Mouse (Mus musculus) hindlimb bud, embryonic 11.5 days (tissue): Measurements from ENCODE around the gene Ifnab.

ENCODE experiments used
- DNase-seq: peaks from one replicate; pipeline ENCODE4 v3.0.0-alpha.2; 2012; ENCODE audit warnings: low read depth, low spot score; ENCODE audit errors: extremely low spot score

The Ifnab gene

GRCm38 (mm10) chr4:88691259-88691658 is at the start of gene Ifnab:
Ifnab (minus strand) TSS chr4:88691359.
- no peak for DNase-seq

GRCm38 (mm10) chr4:88739036-88739435 is 47.9 kb upstream of the Ifnab start:
- no peak for DNase-seq

GRCm38 (mm10) chr4:88738480-88738879 is 47.3 kb upstream of the Ifnab start:
- DNase-seq = no peak

GRCm38 (mm10) chr4:88727324-88727723 is 36.2 kb upstream of the Ifnab start:
- no peak for DNase-seq

- DNase-seq = no peak
Measured at GRCm38 (mm10) chr4:88726727-88727126, 35.6 kb upstream of the Ifnab start.

- no peak for DNase-seq
Measured at GRCm38 (mm10) chr4:88723497-88724090, 32.4 kb upstream of the Ifnab start.

- DNase-seq = peak; percentile 73
Measured at GRCm38 (mm10) chr4:88721791-88722721, 30.9 kb upstream of the Ifnab start, which contains the start of the genes Gm26566 and Klhl9. Gm26566 (plus strand) TSS chr4:88721805. Klhl9 (minus strand) TSS chr4:88722465.

DNA sequence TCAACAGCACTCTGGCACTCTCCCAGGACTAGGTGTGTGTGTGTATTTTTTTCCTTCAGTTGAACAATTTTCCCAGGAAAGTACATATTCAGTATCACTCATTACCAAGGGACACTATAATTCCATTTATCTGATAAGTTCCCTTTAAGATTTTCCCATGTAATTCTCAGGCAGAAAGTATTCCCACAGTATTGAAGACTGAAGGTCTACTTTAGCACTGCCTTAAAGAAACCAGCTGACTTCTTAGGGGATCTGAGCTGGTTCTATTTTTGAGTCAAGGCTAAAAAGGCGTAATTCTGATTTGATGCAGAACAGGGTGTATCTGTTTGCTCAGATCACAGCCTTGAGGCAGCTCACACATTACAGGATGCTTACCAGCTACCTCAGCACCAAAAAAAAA is 27.6 kb upstream of the Ifnab start:
- DNase-seq = no peak

DNA sequence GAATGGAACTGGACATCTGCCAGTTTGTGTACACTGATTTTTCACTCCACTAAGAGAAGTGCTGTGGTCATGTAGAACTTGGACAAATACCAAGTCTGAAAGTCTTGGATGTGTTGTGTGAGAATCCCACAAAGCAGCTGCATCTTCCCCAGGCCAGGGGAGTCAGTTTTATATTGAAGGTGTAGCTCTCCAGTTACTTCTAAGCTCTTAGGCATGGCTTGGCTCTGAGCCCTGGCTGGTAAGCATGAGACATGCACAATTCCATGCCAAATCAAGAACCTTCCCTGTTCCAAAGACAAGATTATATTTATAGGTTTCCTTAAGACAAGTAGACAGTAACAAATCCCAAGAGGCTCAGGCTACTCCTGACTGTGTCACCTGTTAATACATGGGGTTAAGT is 23.9 kb upstream of the Ifnab start:
- DNase-seq = no peak

DNA sequence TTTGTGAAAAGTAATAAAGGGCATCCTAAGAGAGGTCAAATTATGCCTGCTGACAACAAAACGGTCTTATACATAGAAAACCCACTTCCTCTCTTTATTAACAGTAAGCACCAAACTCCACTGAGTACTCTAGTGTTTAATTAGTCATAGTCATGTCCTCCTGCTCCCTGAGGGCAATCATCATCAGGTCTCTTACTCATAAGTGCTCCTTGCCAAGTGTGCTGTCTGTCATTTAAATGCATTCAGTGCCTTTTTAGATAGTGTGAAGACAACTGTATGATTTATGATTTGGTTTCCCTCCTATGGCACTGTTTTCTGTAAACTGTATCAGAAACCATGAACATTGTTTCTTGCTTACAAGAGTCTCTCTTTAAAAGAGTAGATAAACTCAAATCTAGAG is 23.1 kb upstream of the Ifnab start:
- no peak for DNase-seq

DNA sequence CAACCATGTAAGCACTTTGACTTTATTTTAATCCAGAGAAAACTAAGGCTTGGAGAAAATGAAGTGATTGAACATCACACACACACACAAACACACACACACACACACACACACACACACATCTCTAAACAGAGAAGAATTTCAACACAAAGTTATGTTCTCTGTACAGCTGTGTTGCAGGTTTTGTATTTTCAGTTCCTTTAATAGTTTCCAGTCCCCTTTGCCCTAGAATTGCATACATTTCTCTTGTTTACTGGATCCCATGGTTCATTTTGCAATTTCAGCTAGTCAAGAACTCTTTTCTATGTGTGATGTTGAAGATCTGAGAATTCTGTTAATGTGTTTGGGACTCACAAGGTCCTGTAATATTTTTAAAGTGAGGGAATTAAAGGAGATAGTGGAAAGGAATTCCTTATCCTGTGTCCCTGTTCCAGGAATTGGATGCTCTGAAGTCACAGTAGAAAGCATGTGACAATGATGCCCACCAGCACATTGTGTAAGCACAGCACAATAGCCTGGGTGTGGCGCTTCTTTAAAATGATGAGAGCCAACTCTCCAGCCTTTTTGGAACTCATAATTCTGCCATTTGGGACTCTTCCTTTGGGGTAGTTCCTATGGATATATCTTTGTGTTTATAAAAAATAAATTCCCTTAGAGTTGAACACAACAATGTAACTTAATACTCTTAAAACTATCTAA is 16.1 kb upstream of the Ifnab start:
- DNase-seq = no peak

DNA sequence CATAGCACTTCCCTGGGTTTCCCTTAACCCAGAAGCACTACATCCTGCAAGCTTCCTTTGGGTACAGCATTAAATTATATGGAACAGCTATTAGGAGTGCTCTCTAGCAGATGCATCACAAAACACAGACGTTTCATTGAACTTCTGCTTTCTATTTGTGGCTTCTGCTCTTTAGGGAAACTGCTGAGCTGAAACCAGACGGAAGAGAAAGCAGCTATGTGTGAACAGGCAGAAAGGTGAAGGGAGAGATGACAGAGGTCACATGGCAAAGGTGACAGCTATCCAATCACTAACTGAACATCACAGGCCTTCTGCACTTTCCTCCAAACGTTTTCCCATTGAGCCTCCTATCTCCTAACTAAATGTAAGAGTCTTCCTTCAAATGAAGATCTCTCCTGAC is 14.8 kb upstream of the Ifnab start:
- DNase-seq = no peak

GRCm38 (mm10) chr4:88699301-88699700 is 8.1 kb upstream of the Ifnab start:
- no peak for DNase-seq

DNA sequence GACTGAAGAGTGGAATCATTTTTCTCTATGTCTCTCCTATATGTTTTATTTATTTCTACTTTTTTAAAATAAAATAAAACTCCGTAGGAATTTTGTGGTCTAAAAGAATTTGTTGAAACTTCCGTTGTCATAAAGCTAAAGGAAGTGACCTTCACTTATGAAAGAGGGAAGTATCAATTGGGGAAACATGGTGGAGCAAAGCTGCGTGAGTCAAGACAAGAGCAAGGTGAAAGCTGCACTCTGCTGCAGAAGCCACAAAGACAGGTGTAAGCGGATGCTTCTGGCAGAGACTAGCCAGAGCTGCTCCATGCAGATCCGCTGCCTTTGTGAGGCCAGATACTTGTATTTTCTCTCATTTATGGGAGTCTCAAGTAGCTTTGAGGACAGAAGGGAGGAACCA is 7.6 kb upstream of the Ifnab start:
- DNase-seq = no peak

GRCm38 (mm10) chr4:88697753-88698152 is 6.6 kb upstream of the Ifnab start:
- DNase-seq = no peak

- DNase-seq = no peak
Measured at GRCm38 (mm10) chr4:88697108-88697507, 5.9 kb upstream of the Ifnab start.

DNA sequence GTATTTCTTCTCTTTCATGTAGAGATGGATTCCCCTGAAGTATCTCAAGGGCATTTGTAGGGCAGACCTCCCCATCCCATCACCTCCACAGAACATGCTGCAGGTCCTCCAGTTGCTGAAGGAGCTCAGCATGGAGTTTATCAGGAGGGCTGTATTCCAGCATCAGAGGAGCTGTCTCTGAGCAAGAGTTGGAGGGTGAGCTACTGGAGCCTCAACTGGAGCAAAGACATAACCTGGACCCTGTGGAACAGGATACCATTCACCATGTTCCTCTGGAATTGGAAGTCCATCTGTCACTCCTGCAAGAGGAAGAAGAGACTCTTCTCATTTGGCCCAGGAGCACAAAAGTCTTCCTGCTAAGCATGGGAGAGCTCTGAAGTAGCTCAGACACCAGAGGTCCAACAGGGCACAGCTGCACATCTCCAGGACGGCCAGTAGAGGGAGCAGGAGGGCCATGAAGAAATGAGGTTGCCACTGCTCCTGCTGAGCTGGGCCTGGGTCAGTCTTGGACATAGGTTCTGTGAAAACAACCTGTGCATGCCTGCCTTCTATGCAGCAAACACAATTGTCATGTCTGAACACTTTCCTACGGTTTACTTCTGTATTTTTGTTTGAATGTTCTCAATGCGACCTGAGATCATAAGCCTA is 5.2 kb upstream of the Ifnab start:
- DNase-seq = peak; percentile 41

GRCm38 (mm10) chr4:88693392-88693791 is 2.2 kb upstream of the Ifnab start:
- DNase-seq = no peak

- no peak for DNase-seq
Measured at GRCm38 (mm10) chr4:88692537-88692936, 1.4 kb upstream of the Ifnab start.

- no peak for DNase-seq
Measured at GRCm38 (mm10) chr4:88683812-88684211, 7.3 kb downstream of the Ifnab start, which contains the start of gene Ifna2. Ifna2 (minus strand) TSS chr4:88683912.

GRCm38 (mm10) chr4:88681353-88681752 is 9.8 kb downstream of the Ifnab start:
- DNase-seq = no peak
